Mouse (Mus musculus) olfactory bulb, adult 2 months (tissue): Measurements from ENCODE around the gene Gpr142.

ENCODE experiments used
- CTCF ChIP-seq: fragments of 200-500 bp; IDR thresholded peaks from 2 replicates; pipeline ENCODE4 v1.5.1; 2012; ENCODE audit warnings: low read depth, mild to moderate bottlenecking, low read length, moderate library complexity; ENCODE audit not compliant: insufficient read depth
- POLR2A ChIP-seq: fragments of 200-500 bp; IDR thresholded peaks from 2 replicates; pipeline ENCODE4 v1.6.1; 2012; ENCODE audit warnings: mild to moderate bottlenecking, low read depth, low read length, moderate library complexity; ENCODE audit not compliant: insufficient read depth

DNA sequence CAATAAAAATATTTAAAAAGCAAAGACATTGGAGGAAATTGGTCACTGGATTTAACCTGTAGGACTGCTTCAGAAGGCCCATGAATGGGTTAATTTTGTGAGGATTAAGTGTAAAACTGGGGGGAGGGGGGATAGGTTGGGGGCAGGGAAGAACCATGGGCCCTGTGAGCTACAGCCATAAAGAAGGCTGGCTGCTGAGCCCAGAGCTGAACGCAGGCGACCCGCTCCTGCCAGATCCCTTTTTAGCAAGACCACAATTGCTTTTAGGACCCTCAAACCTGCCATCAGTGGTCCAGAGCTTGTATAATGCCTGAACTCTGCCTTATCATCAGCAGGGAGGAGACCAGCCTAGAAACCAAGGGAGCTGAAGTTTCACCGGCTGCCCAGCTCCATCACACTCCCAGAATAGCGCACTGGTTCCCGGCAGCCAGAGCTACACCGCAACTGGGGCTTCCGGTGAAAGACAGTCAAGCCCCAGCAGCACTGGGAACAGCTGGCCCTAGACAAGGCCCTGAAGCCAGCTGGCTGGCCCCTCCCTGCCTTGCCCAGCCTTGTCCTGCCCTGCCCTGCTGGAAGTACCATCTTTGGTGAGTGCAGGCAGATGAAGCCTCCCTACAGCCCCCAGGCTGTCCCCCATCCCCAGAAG, 45.2 kb downstream of the Gpr142 start:
- TF ChIP-seq POLR2A (no peak), CTCF (no peak)
